Mouse (Mus musculus): ENCODE results near the gene Mapk8ip2.
A peak's percentile ranks its signal among the peaks of the same experiment; 100 is the strongest.
"Not testable (repeated sequence)": the region's sequence is repeated elsewhere in the genome, so short reads cannot be mapped to it uniquely, and the experiment has no call there.

Gene Mapk8ip2

DNA sequence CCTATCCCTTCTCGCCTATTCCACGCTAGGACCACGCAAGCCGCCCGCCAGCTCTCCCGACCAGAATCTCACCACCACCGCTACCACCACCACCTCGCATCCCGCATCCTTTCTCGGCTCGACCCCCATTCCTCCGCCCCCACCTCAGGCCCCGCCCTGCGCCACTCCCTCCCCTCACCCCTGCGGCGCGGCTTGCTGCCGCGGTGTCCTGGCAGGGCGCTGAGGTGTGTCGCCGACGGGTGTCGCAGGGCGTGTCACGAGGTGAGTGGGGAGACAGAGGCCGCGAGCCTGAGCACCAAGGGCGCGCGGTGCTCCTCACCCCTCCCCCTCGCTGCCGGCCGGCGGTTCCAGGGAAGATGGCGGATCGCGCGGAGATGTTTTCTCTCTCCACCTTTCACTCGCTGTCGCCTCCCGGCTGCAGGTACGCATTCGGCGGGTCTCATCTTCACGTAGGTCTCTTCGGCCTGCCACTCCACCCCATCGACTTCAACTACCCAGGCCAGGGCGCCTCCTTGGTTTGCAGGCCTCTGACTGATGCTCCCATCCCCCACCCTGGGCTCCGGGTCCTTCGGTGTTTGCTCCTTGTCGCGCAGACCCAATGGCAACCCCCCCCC lies at the start of gene Mapk8ip2:
TSS of gene Mapk8ip2 (plus strand) at position 49 of the 614 bp plus-strand sequence.
- DNase-seq: no peak

GRCm38 (mm10) chr15:89404831-89405623 lies 48.7 kb upstream of the Mapk8ip2 start:
- no peak for DNase-seq

DNA sequence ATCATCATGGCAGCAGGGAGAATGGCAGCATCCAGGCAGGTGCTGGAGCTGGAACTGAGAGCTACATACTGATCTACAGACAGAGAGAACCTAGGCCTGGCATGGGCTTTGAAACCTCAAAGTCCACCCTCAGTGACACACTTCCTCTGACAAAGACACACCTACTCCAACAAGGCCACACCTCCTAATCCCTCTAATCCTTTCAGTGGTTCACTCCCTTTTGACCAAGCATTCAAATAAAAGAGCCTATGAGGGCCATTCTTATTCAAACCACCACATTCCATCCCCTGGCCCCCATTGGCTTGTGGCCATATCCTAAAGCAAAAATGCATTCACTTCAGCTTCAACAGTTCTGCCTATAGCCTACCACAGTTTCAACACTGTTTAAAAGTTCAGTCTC lies 47.0 kb upstream of the Mapk8ip2 start:
- no peak for DNase-seq

DNA sequence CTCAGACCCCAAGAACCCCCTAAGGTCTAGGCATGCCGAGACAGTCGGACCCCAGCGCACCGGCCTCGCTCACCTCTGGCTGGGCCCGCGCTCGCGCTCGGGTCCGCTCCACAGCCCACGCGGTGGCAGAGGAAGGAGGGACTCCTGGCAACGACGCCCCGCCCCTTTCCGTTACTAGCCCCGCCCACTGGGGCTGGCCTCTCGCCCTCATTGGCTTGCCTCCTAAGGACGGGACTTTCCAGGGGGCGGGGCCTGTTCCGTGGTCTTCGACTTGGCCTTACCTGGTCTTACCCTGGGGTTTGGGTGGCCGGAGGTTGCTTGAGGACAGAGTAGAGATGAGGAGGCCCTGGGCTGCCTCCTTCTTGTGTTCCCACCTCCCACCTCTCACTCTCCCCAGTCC lies 43.6 kb upstream of the Mapk8ip2 start, which contains the start of gene Syce3:
TSS of gene Syce3 (minus strand) at position 386 of the 400 bp plus-strand sequence.
- no peak for DNase-seq

DNA sequence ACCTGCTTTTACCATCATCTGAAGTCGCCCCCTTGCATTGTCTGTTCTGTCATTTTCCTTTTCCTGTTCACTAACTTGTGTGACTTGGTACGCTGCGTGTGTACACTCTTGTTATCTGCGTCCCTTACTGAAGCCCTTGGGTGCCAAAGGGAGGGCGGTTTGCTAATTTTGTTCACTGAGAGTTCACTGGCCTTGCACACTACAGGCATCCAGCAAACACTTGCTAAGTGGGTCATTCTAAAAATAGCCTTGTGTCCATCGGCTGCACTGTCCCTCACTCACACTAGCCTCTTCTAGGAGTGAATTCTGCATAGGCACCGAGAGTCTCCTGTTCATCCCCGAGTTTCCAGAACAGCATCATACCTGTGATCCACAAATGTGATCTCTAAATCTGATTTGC lies 38.4 kb upstream of the Mapk8ip2 start:
- DNase-seq: no peak

- no peak for DNase-seq
Measured at GRCm38 (mm10) chr15:89421938-89422337, 31.8 kb upstream of the Mapk8ip2 start.

DNA sequence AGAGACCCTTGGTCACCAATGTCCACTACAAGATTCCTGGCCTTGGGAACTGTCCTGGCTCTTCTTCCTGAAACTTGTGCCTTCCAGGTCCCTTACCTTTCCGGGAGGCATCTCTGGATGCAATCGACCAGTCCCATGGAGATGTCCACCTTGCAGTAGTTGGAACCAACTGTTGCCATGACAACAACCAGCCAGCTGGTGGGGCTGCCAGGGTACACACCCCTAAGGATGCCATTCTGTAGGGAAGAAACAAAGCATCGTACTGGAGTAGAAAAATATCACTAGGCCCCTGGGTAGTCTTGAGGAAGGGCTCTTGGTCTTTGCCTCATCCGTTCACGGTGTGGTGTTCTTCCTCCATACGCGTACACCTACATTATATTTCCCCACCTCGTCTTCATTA lies 29.1 kb upstream of the Mapk8ip2 start:
- DNase-seq: no peak

DNA sequence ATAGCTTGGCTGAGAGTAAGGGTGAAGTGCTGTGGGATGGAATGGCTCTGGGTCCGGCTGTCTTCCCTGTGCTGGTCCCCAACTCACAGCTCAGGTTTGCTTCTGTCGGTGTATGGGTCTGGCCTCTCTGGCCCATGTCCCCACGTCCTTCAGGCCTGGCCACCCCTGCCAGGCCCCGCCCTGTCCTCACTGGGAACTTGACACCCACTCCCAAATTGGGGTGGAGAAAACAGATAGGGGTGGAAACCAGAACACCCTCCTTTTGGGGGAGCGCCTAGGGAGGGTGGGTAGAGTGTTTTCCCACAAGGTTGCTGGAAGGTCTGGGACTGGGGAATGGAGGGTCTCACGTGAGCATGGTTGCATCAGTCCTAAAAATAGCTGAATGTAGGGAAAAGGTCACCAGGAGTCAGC lies 28.0 kb upstream of the Mapk8ip2 start, which contains the start of gene Cpt1b:
TSS of gene Cpt1b (minus strand) at position 153 of the 411 bp plus-strand sequence.
- peak; percentile 59 for DNase-seq

DNA sequence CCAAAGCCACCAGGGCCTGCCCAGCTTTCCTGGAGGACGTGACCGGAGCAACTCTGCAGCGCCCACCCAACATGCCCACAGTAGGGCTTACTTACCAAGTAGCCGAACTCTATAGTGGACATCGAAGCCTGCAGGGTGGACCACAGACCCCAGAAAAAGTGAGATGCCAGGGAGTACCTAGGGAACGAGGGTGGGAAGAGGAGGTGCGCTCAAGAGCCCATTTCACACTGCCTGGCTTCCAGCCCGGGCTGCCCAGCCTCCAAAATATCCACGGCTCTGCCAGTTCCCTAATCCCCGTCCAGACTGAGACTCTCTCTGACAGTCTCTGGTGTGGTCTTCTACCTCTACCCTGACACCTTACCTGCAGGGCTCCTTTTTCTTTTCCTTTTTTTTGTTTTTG lies 27.0 kb upstream of the Mapk8ip2 start:
- no peak for DNase-seq

DNA sequence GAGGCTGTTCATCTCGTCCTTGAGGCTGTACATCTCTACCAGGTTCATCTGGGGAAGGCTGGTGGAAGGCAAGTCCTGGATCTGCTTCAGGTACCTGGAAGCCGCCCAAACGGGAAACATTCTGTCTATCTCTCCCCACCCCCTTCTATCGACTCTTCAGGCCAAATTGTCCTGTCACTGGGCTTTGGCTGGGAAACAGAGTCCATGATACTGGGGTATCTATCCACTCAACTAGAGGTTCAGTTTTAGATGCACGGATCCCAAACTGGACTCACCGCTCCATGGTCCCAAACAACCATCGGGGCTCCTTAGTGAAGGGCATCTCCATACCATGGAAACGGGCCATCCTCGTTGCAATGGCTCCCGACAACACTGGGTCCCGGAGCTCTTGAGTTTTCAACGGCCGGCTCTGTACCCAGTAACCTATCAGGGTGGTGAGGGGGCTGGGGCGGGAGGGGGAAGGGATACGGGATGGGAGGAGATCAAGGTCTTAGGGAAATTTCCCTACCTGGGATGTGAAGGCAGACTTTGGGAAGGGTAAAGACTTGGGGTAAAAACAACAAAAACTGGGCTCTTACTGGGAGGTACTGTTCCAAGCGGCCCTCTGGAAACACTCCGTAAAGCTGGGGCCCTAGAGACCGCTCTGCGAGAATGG lies 25.4 kb upstream of the Mapk8ip2 start:
- no peak for DNase-seq

DNA sequence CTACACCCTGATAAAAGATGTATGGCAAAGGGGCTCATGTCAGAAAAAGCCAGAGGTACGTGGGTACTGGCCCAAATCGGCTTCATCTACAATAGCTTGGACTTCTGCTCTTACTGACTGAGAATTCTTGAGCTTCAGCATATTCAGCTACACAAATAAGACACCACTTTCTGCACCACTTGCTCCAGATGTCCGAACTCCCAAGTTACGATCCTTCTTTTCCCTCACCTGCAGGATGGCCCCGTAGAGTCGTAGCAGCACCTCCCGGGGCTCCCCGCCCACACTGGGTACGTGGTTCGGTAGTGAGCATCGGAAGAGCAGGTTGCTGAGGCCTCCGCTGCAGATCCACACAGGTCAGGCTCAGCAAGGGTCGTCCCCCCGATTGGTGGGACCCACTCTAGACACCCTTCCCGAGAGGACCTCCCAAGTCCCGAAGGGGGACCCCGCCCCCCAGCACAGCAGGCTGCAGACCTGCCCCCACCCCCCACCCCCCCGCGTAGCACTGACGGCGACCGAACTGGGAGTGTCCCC lies 24.8 kb upstream of the Mapk8ip2 start:
- DNase-seq: no peak

DNA sequence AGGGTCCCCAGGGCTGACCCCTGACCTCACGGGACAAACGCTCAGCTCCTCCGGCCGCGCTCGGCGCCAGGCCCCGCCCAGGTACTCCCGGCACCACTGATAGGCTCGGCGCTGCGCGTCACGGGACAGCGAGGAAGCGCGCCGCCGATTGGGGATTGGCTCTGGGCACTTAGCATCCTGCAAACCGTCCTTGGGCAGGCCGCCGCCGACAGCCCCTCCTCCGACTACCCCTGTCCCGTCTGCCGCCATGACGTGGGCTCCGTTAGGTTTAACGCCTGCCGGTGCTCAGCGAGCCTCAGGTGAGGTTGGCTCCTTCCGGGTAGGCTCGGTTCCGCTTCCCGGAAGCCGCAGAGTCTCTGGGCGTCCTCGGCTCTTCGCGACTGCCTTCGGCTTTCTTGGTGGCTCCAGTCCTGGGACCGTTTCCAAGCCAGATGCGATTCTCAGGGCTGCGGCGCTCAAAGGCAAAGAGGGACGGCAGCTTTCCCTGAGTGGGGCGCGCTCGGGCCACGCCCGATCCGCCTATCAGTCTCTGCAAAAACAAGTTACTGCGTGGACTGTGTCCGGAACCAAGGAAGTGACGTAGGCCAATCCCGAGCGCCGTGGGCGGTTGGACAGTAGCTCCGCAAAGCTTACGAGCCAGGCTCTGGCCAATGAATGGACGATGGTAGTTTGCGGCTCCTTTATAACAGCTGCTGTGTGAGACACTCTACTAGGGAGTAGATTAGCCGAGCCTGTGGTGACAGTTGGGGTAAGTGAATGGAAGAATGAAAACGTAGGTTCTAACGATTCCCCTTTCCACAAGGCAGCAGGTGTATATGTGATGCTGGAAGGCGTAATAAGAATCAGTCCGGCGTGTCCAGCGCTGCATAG lies 24.1 kb upstream of the Mapk8ip2 start, which contains the start of the genes C730034F03Rik, Gm44502 and Chkb:
TSS of gene C730034F03Rik (plus strand) at position 238 of the 870 bp plus-strand sequence.
TSS of gene Gm44502 (minus strand) at position 345 of the 870 bp plus-strand sequence.
TSS of gene Chkb (minus strand) at position 557 of the 870 bp plus-strand sequence.
- peak; percentile 92 for DNase-seq

DNA sequence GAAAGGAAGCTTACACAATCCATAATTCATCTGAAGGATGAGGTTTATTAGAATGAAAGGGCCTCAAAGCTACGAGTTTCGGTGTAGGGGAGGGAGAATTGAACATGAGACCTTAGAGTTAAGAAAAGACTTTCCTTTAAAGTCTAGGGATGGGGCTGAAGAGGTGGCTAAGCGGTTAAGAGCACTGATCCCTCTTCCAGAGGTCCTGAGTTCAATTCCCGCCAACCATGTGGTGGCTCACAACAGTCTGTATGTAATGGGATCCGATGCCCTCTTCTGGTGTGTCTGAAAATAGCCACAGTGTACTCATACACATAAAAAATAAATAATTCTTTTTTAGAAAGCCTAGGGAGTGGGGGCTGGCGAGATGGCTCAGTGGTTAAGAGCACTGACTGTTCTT lies 23.4 kb upstream of the Mapk8ip2 start:
- no peak for DNase-seq

- DNase-seq: not testable (repeated sequence)
Measured at GRCm38 (mm10) chr15:89430771-89431170, 22.9 kb upstream of the Mapk8ip2 start.

GRCm38 (mm10) chr15:89431271-89431670 lies 22.4 kb upstream of the Mapk8ip2 start:
- no peak for DNase-seq

- no peak for DNase-seq
Measured at GRCm38 (mm10) chr15:89431806-89432205, 21.9 kb upstream of the Mapk8ip2 start.

DNA sequence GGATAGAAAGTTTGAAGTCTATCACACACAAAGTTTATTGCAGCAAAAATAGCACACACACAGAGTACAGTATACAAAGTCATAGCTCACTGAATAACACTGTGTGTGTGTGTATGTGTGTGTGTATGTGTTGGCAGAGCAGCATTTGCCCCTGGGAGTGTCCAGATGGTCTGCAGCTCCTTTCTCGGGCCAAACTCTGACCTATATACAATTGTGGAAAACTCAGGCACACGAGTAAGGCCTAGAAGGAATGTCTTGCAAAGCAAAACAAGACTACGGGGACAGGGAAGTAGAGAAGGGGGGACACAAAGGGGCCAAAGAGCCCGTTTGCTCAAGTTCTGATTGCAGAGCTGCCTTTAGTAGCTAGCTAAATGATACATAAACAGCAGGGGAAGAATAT lies 20.8 kb upstream of the Mapk8ip2 start:
- DNase-seq: no peak

GRCm38 (mm10) chr15:89434136-89434535 lies 19.6 kb upstream of the Mapk8ip2 start:
- DNase-seq: no peak

DNA sequence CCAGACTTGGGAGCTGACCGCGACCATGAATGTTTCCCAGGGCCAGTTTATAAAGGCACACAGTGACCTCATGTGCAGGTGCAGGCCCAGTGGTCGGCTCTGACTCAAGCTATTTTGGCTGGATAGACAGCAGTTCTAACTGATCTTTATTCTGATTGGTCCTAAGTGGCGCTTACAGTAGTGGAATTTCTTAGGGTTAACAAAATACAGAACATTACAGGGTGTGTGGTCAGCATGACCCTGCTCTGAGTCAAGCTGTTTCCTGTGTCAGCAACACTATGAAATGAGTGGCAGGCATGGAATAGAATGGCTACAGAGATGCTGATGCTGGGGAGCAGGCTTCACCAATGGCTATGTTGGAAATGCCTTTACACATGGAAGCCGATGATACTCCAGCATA lies 17.8 kb upstream of the Mapk8ip2 start:
- no peak for DNase-seq

GRCm38 (mm10) chr15:89442486-89443070 lies 11.1 kb upstream of the Mapk8ip2 start:
- no peak for DNase-seq

Measured in kidney, adult 18-20 months (tissue).